ENCODE assay signal across 17 mouse cellular contexts in the genomic region with DNA sequence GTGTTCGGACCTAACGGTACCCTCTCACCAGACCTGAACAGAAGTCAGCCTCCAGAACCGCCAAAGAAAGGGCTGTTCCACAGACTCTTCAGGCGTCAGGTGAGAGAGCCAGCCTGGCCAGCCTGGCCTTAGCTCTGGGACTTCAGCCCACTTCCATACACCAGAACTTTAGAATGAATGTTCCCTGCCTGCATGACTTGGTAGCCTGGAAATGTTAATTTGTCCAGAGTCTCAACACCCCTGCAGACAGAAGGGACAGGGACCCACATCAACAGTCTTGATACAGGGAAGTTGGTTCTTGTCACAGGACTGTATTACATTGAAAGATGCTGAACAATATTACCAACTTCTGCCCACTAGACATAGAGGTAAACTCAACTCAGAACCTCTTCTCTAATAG. TPM values are rescaled to one million over a fixed set of nuclear protein-coding genes. Genes with fewer than 3 reads are reported as not detected.
A peak's percentile ranks its signal among the peaks of the same experiment; 100 is the strongest.
DNase-seq lines count a peak whose midpoint lies in the region.
"Had no signal": no experiment of that assay in that cellular context is flagged by ENCODE, and none has a peak within 500 bp of the region (broad histone marks: within the 10 kb centered on the region; RNA-seq: fewer than 3 reads in every experiment).

No protein-coding gene starts in this region.

- H3K27me3 ChIP-seq in heart, embryonic 10.5 days (ENCODE audit: insufficient read depth, poor library complexity, severe bottlenecking) = no peaks in the 10 kb centered on the region
- H3K27me3 ChIP-seq: CH12.LX, Patski had no signal

- 86% methylated on average over 4 of the region's 4 CpGs for WGBS in heart, embryonic 10.5 days

- H3K9me3 ChIP-seq in heart, embryonic 10.5 days = no peaks in the 10 kb centered on the region
- H3K9me3 ChIP-seq: G1E had no signal

- H3K4me3 ChIP-seq in heart, embryonic 10.5 days = no peak overlapping the region

- H3K27ac ChIP-seq in heart, embryonic 10.5 days = no peak overlapping the region

- H3K4me1 ChIP-seq in heart, embryonic 10.5 days = no peaks in the 10 kb centered on the region

- intact Hi-C loops in heart, postnatal 10 days (cut with DNase I) = no loop called here

- peaks cover 51% of the 10 kb centered on the region for H3K36me3 ChIP-seq in heart, embryonic 10.5 days
- H3K36me3 ChIP-seq: G1E had no signal

- peak; percentile 69 for DNase-seq in heart, adult 11 months
- no peak for DNase-seq in heart, postnatal 10 days
- DNase-seq in heart, embryonic 10.5 days (ENCODE audit: low spot score) = peak; percentile 54
- DNase-seq in heart, adult 9 months (ENCODE audit: low spot score in 2 of 2) = no peak
- DNase-seq: adrenal gland, adult 2 months; adrenal gland, adult 8-10 months; adrenal gland, postnatal 10 days; adrenal gland, postnatal 14 days; adrenal gland, postnatal 25 days; adrenal gland, postnatal 36 days; B cell, adult 2 months; cerebellum, adult 11 months; cerebellum, adult 11-12 months; cerebellum, adult 18-20 months had no signal

RNA-seq across cellular contexts. Expression of a gene that starts 50.1 kb away (rescaled TPM):
- 10 to 100 TPM in 1 of 2 experiments, 1 to 10 TPM in 1; 8.5 to 19.5 TPM for total RNA-seq in heart, postnatal 10 days (2021)
- polyA plus RNA-seq in heart, embryonic 10.5 days (2016; fragmentation: Nextera tagmentation; extraction: Ambion mirVana) = 21.8 and 26.0 TPM in 2 replicates

Comparison
In these comparisons a context has a peak if more than half of its experiments do, and no peak if none do; other contexts are left out.
1. DNase-seq: peak in heart, adult 11 months (single experiment) and heart, embryonic 10.5 days (single experiment); none in heart, postnatal 10 days (0 of 2) and heart, adult 9 months (0 of 2).